Mouse (Mus musculus) liver, postnatal 0 days (tissue): ENCODE results near the gene Gm42715.

Source experiments
- CTCF ChIP-seq: sonication (generic); IDR thresholded peaks from 2 replicates; pipeline ENCODE4 v1.5.1; 2016; ENCODE audit warnings: antibody characterized with exemption, low read depth
- EP300 ChIP-seq: IDR thresholded peaks from 2 replicates; pipeline ENCODE4 v1.6.1; 2016; ENCODE audit warnings: antibody characterized with exemption, low read depth, mild to moderate bottlenecking

GRCm38 (mm10) chr7:127607150-127607549 is 87.8 kb downstream of the Gm42715 start:
- TF ChIP-seq CTCF (no peak), EP300 (no peak)
